Mouse (Mus musculus) CD4-positive, CD25-positive, alpha-beta regulatory T cell, adult 4 months (primary cell): ENCODE results near the gene Gpc6. TPM values are rescaled to one million over a fixed set of nuclear protein-coding genes. Genes with fewer than 3 reads are reported as not detected.

Source experiments
- ATAC-seq: one replicate; pipeline ENCODE4 v1.8.0; 2017
- polyA plus RNA-seq, 2 experiments: library from polyadenylated mRNA; unstranded; fragments of 100-300 nt; shearing (Covaris generic); gene quantifications; one replicate each; pipeline ENCODE4 v1.2.1; 2017

Gene Gpc6
- polyA plus RNA-seq, 2 experiments from 2014 or later = 0.15 TPM; not detected in 1

DNA sequence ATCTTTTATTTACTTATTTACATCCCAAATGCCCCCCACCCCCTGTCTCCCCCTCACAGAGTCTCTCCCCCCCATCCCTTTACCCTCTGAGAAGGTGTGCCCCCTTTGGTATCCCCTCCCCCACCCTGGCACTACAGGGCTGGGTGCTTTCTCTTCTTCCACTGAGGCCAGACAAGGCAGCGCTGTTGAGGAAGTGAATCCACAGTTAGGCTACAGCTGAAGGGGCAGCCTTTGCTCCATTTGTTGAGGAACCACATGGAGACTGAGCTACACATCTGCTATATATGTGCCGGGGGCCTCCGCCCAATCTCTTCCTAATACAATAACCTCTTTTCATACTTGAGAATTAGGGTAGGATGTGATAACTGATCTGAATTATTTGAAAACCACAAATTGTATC lies 791.2 kb downstream of the Gpc6 start:
- no peak for ATAC-seq

DNA sequence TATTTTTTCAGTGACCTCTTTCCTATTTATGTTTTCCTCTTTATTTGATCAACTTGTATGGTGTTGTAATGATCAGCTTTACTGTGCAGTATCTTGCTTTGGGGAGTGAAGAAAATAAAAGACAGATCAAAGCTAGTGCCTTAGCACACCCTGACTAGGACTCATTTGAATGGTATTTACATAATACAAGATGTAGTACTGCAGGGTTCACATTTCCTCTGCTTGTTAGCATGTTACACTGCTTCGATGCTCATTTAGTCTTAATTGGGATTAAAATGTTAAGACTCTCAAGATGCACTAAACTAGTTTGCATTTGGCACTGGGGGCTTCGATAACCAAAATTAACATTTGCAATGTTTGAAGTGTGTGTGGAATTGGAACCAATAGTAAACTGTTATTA lies 803.6 kb downstream of the Gpc6 start:
- ATAC-seq = no peak

DNA sequence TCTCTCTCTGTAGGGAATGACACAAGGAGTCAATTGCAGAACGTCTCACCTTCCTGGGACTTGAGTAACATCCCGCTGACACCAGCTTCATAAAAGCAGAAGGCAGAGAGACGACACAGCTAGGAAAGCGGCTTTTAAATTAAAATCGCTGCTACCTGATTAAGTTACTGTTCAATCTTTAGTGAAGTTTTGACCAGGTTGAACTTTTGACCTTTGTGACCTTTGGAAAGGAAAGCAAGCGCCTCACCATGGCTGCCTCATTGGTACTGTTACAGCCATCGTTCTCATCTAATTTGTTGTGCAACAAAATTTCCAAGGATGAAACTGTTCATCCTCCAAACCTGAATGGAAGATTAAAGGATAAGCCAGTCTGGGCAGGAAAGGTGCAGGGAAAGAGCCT lies 830.1 kb downstream of the Gpc6 start:
- no peak for ATAC-seq

DNA sequence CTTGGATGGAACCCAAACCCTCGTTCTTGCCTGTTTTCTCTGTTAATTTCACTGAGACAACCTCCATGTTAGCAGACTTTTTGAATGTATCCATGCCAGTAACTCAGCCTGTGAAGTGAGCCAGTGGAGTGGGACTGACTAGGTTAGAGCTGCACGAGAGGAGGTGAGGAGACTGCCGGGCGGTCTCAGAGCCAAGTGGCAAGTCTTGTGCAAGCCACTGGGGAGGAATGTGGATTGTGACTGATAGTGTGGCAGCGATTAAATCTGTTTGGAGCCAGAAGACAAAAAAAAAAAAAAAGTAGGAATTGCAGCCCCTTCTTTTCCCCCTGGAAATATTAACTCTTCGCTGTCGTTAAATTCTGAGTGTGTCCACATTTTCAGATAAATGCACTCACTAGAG lies 831.4 kb downstream of the Gpc6 start:
- no peak for ATAC-seq

DNA sequence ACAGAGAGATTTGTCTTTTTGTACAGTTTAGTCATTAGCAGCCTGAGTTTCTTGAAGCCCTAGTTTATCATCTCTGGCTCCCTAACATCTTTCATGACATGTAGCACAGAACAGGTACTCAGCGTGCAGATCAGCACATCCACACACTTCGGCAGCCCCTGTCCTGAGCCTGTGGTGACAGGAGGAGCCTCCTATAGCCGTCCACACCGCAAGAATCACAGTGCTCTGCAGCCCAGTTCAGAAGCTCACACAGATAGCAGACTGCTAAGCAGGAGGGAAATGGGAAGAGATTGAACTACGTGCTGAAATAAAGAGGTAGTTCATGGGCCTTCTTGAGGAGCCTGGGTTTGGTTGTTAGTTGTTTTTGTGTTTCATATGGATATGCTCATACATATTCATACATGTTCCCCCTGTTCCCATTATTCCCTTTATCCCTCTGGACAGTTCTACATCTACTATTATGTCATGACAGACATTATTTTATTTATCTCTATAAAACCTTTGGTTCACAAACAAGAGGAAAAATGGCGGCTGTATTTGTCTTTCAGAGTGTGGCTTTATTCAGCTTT lies 832.8 kb downstream of the Gpc6 start:
- no peak for ATAC-seq

DNA sequence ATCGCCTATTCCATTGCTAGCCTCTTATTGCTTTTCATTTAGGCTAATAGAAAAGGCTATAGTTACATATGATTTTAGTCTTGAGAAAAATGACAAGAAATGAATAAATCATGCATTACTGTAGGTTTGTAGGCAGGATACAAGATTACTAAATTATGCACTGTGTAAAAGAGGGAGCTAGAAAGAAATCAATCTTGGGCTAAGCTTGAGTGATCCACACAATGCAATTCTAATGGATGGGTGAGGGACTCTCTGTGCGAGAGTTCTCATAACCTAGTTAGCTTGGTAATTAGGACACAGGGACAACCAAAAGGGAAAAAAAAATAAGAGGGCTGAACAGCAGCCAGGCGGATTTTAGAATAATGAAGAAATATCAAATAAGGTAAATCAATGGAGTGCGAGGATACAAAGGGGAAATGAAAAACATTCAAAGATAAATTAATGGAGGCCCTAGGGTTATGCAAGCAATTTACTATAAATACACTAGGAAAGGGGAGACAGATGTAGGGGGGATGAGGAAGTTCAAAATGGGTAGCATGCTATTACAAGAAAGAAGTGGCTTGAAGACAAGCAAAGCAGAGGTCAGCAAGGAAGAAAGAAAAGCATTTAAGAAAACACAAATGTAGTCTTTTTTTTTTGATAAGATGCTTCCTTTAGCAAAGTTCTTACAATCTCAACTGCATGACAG lies 835.9 kb downstream of the Gpc6 start:
- no peak for ATAC-seq

DNA sequence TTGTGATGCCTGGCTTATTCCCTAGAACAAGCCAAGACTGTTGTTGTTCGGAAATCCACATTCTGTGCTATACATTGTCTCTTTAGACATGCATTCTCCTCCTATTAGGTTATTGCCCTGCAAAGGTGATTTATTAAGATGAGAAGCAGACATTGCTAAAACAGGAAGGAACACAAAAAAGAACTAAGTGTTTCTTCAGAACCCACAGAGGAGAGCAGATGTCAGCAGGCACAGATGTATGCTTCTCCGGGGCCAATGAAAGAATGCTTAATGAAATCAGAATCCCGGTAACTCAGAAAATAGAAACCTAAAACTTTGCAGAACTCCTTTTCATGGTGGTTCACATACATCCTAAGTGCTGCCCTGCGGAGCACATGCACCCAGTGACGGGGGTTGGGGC lies 837.8 kb downstream of the Gpc6 start:
- ATAC-seq = no peak

DNA sequence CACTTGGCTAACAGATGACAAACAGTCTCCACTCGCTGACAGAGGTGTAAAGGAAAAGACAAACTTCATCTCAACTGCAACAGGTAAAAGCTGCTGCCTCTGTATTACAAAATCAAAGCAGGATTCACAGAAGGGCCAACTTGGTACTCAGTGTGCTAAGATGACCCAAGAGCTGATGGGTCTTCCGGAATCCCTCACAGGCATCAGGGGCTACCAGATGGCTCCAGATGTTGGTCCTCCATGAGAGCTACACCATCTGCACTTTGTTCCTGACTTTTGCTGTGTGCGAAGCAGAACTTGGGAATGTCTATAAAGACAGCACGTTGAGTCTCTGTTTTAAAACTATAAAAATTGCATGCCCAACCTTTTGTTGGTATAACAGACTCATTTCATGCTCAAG lies 842.7 kb downstream of the Gpc6 start:
- no peak for ATAC-seq

DNA sequence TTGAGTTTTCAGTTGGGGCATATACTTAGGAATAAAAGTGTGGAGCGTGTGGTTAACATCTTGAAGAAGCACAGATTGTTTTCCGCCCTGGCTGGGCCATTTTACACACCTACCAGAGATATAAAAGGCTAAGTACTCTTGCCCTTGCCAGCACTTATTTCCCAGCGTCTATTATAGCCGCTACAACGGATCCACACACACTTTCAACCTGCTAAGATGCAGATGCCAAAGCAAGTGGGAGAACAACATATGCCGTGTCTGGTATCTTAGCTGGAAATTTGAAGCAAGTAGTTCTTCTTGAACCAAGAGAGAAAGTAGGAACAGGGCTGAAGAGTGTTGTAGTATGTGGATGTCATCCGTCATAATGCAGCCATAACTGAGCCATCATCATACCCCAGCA lies 843.6 kb downstream of the Gpc6 start:
- no peak for ATAC-seq

DNA sequence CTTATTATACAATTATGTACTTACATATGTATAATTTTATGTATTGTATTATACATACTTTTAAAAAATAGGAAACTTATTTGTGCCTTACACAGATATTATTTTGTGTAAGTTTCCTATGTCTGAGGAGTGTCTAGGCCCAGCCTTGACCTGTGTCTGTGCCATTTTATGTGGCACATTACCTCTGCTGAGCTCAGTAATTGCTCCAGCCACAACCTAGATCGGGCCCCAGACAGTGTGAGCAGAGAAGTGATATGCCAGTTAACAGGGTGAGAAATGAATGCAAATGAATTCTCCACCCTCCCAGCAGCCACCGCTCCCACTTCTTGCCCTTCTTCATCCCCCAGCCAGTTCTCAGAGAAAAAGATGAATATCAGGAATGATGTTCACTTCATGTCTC lies 848.3 kb downstream of the Gpc6 start:
- no peak for ATAC-seq

DNA sequence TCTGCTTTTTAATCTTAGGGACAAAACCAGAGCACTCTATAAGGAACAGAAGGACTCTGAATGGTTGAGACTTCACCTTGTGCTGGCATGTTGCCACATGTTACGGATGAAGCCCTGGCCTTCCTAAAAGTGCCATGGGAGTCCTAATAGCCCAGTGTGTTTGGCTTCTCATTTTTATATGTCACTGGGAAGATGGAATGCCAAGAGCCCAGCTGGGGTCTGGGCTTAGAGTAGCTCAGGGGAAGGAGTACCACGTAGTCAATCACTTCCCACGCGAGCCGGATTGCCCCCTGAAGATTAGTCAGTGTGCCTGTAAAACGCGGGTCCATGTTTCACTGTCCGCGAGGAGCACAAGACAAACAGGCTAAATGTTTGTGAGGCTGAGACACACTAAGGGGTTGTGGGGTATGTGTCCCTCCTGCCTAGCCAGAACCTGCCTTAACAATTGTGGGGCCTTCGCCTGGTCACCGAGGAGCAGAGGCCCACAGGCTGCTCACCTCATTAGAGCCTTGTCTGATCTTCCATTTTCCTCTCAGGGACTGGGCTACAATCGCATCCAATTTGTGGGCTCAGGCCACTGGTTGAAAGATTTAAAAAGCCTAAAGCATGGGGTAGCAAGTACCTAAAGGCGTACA lies 852.9 kb downstream of the Gpc6 start:
- no peak for ATAC-seq

DNA sequence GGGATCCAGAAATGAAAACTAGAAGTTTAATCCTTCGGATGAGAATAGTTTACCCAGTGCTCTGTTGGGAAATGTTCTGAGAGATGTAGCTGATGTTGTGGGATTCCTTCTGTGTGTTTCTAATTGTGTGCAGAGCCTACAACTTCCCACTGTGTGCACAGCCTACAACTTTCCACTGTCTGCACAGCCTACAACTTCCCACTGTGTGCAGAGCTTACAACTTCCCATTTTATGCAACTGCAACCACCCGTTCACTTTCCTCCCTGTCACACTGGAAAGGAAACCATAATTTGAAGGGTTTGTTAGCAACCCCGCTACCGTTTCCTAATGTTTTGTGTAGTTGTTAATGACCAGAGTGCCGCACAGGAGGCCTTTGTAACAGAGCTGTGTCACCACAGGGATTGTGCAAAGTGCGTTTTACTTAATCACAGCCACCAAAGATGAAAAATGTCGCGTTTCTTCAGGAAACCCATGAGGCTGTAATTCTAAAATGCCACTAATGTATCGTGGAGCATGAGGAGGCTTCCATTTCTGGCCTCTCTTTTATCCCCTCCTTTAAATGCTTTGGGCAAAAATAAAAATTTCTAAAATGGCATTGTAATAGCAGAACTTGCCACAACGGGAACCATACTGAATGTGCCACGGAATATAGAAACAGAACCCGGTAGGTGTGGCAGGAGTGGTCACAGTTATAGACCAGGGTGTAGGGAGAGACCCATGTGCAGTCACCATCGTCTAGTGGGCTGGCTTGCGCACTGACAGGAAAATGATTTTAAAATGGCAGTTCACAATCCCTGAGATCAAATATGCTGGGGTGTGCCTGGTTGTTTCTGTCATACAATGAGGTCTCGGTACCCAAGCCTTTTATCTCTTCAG lies 853.7 kb downstream of the Gpc6 start:
- no peak for ATAC-seq

DNA sequence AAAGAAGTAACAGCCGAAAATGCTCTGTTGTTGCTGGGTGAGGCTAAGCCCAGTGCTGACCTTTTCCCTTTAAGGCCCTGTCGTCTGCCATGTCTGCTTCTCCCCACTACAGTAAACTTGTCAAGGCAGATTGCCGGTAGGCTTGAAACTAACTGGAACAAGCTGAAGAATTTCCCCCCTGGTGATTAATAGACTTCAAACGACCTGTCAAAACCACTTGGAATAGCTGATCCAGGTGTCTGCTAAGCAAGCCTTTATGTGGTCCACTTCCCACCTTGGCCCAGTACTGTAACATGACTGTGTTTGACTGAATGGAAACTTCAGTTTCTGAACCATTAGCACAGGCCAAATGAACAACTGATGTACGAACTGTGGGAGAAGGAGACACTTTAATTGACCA lies 856.6 kb downstream of the Gpc6 start:
- ATAC-seq = no peak

DNA sequence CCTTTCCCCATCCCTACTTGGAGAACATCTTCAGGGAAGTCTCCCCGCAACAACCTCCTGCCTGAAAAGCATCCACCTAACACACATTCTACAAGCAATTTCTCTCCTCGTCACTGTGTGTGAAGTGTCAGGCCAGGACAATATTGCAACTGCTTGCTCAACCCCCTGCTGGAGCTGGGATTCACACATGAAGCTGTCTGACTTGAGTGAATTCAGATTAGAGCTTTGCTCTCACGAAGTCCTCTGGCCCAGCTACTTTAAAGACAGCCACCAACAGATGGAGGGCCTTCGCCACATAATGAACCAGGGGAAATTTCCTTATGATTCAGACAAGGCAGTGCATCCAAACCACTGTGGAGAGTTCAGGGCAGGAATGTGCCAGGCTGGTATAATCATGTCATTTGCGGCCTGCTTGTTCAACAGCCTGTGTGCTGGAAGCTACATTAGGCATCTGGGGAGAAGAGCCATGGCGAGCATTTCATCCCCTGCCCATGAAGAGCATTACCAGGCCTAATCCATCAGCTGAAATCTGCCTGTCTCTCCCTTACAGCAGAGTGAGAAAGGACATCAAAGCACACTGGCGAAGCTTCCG lies 858.7 kb downstream of the Gpc6 start:
- ATAC-seq = no peak

DNA sequence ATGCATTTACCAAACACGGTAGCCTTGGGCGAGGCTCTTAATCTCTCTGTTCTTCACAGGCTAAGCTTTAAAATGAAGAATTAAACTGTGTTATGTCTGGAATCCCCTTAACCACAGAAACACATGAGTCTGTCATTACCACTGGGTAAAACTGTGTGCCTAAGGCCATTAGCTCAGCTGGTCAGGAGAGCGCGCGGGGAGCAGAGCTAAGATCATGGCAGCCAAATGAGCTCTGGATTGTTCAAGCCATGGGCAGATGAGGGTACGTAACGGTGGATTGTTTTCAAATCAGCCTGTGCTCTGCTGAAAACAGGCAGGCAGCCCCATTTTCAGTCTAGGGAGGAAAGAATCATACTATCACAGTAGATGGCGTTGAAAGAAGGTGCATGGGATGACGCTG lies 859.8 kb downstream of the Gpc6 start:
- no peak for ATAC-seq

DNA sequence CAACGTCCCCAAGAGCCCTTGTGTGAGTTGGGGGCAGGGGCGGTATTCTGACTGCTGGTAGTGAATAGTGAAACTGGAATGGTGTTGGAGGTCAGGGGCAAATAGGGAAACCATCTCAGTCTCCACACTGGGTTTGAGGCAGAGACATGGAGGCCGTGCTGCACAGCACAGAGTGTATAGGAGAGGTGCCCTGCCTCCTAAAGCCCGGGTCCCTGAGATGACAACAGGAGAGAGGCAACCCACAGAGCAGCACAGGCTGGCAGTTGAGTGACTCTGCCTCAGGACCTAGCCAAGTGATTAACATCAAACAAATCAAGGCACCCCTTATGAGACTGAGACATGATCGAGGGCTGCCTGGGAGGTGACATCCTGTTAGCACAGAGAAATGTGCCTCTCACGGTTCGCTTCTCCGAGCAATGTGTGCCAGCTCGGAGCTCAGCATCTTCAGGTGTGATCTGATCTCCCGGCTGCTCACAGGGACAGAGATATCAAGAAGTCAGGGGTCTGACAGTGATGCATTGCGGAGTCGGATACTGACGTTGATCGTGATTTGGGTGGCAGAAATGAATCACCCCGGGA lies 860.5 kb downstream of the Gpc6 start:
- ATAC-seq = no peak

DNA sequence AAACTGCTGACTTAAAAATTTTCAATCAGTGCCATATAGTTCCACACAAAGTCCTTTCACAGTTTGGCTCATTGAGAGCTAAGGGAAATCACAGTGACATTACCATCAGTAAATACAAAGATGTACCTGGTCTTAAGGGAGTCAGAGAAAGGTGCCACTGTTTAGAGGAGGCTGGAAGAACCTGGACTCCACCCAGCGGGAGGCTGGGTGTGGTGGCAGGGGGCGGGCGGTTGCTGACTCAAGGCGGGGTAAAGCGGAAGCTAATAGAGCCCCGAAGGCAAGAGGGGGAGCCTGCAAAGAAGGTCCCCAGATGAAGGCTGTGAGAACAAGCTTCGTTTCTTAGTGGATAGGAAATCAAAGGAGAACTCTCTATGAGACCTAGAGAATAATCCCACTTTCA lies 861.5 kb downstream of the Gpc6 start:
- ATAC-seq = no peak

DNA sequence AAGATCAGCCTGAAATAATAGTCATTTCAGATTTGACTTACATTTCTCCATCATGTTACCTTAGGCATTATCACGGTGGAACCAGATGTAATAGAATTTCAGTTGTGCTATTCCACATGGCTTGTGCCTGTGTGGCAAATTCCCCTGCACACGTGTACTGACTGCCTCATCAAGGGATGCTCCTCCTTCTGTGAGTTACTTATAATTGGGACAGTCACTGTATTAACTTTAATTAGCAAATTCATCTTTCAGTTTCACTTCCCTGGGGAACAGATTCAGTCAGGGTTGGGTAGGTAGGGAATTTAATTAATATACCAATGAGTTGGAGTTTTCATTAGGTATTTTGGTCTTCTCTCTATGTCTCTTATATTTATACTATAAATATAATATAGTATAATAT lies 869.8 kb downstream of the Gpc6 start:
- ATAC-seq = no peak

DNA sequence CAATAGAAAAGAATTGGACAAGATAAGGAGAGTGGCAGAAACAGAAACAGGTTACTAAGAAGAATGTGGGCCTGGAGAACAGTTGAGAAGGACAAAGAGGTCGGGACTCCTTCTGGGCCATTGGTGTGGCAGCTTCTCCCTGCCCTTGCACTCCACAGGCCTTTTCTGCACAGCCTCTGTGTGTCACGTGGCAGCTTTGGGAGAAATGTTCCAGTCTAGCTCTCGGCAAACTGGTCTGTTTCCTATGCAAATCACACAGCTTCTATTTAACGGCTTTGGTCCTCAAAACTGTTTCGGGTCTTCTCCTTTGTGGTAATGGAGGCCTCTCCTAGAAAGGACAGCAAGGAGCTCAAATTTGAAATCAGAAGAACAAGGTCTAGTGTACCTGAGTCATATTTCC lies 871.5 kb downstream of the Gpc6 start:
- no peak for ATAC-seq

DNA sequence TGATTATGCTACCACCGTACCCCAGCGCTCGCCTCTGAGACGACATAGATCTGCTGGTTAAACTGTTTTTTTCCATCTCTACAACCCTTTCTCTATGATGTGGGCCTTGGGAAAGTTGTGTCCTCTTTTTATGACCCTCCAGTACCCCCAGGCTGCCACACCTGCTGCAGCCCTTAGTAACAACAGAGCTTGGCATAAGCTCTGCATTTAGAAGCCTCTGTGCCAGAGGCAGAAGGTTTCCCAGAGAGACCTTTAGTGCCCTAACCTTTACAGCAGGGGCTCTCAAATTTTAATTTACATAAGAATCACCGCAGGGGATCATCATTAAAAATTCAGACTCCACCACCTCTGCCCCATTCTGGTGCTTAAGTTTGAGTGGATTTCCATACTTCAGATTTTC lies 875.3 kb downstream of the Gpc6 start:
- no peak for ATAC-seq

DNA sequence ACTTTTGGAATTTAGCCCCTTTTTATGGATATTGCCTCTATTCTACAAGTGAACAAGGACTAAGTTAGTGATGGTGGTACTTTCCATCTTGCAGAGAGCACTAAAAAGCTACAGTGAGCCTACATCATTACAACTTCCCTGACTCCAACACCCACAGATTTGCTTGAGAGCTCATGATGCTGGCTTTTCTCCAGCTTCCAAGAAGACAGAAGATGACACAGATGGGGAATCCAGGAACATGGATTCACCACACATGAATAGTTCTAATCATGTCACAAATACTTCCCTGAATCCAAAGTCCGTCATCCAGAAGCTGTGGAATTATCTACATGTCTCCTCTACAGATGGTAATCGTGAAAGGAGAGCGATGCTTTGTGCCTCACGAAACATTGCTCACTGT lies 882.7 kb downstream of the Gpc6 start:
- ATAC-seq = no peak

DNA sequence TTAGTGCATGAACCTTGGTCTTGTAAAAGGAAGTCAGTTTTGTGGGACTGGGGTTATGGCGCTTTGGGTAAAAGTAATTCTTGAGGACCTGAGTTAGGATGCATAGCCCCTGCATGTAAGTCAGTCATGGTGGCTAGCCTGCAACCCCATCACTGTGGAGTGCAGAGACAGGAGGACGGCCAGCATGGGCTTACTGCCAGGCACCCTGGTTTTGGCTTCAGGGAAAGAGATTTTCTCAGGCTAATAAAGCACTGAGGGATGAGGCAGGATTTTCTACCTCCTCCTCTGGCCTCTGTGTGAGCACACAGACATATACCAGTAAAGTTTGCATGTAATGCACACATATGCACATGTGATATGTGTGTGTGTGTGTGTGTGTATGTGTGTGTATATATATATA lies 883.2 kb downstream of the Gpc6 start:
- no peak for ATAC-seq
